Mouse (Mus musculus): ENCODE data around the gene Pex11b. TPM values are rescaled to one million over a fixed set of nuclear protein-coding genes. Genes with fewer than 3 reads are reported as not detected.
"Not testable (repeated sequence)": the region's sequence is repeated elsewhere in the genome, so short reads cannot be mapped to it uniquely, and the experiment has no call there.

Pex11b gene
- polyA plus RNA-seq, 1 experiment from 2014 or later = 44.4 TPM

DNA sequence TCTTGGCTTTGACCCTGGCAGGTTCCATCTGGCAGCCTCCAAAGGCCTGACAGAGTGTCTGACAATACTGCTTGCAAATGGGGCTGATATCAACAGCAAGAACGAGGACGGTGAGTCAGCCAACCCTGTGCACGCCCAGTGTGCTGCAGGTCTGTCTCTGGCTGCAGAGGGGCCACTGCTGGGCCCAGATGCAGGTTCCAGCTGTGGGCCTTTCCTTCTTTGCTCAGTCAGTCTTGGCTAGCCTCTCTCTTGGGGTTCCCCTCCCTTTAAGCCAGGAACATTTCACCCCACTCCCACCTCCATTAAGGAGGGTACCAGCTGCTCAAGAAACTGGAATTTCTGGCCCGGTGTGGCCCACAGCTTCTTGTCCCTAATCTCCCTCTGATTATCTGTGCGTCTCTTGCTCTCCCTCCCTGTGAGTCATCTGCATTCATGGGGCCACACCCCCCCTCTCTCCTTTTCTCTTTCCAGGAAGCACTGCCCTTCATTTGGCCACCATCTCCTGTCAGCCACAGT, 44.0 kb downstream of the Pex11b start:
- H3K4me2 ChIP-seq (ENCODE audit: low read depth, low read length) = no peak overlapping the region
- H3K4me3 ChIP-seq (ENCODE audit: low read length) = no peak overlapping the region
- no peak overlapping the region for H3K27ac ChIP-seq (ENCODE audit: low read length)
- peak; percentile 84 for ATAC-seq
- H3K27me3 ChIP-seq (replicated peaks; ENCODE audit: control insufficient read depth, insufficient read depth, low read length) = peaks cover 4% of the 10 kb centered on the region; the same call in 1 of the 2 replicates
- H3K4me1 ChIP-seq (ENCODE audit: control insufficient read depth, insufficient read depth, low read length) = peaks cover 8% of the 10 kb centered on the region
- H3K36me3 ChIP-seq (ENCODE audit: control insufficient read depth, insufficient read depth, low read length) = no peaks in the 10 kb centered on the region
- no peaks in the 10 kb centered on the region for H3K9me3 ChIP-seq (ENCODE audit: control insufficient read depth, low read length)
- H3K9ac ChIP-seq (ENCODE audit: low read depth, low read length) = no peak overlapping the region
- WGBS = 31% methylated on average over 5 of the region's 5 CpGs

DNA sequence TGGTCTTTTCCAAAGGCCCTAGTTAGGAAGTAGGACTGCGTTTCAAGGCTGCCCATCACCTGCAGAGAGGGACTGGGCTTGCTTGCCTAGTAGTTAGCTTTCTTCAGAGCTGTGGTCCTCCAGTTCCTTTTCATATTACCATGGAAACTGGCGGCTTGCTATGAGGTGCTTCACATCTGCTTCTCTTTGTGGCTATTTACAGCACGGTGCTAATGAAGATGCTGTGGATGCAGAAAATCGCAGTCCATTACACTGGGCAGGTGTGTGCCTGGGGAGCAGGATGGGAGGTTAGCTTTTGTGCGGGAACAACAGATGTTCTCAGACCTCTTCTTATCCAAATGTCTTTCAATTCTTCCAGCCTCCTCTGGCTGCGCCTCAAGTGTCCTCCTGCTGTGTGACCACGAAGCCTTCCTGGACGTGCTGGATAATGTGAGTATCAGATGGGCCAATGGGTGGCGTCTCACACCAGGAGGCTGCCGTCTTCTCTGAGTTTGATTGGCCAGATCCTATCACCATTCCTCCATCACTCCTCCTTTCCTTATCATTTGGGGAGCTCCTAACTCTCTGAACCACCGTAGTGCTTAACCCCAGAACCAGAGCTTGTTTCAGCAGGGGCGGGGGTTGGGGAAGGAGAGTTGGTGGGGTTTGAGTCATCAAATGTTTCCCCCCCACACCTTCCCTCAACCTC, 45.2 kb downstream of the Pex11b start:
- no peak for ATAC-seq
- peaks cover 4% of the 10 kb centered on the region; the same call in 1 of the 2 replicates for H3K27me3 ChIP-seq (replicated peaks; ENCODE audit: control insufficient read depth, insufficient read depth, low read length)
- no peaks in the 10 kb centered on the region for H3K9me3 ChIP-seq (ENCODE audit: control insufficient read depth, low read length)
- no peak overlapping the region for H3K9ac ChIP-seq (ENCODE audit: low read depth, low read length)
- WGBS = 41% methylated on average over 12 of the region's 12 CpGs
- H3K4me2 ChIP-seq (ENCODE audit: low read depth, low read length) = no peak overlapping the region
- H3K36me3 ChIP-seq (ENCODE audit: control insufficient read depth, insufficient read depth, low read length) = no peaks in the 10 kb centered on the region
- H3K4me3 ChIP-seq (ENCODE audit: low read length) = no peak overlapping the region
- H3K4me1 ChIP-seq (ENCODE audit: control insufficient read depth, insufficient read depth, low read length) = peaks cover 12% of the 10 kb centered on the region
- no peak overlapping the region for H3K27ac ChIP-seq (ENCODE audit: low read length)

DNA sequence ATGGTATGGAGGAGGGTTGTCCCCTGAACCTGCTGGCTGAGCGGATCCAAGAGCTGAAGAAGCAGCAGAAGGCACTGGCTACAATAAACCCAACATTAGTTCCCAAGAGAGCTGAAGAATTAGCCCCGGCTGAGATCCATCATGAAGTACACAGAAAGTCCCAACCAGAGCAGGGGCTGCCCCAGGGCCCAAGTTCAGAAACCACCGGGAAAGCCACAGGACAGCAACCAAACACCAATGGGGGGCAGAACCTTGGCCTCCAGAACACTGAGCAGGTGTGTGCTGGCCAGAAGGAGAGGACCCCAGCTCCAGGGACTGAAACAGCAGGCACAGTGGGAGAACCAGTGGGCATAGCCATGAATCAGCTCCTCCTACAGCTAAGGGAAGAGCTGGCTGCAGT, 48.3 kb downstream of the Pex11b start:
- Histone ChIP-seq H3K9me3 (ENCODE audit: control insufficient read depth, low read length) (no peaks in the 10 kb centered on the region), H3K27me3 (replicated peaks; ENCODE audit: control insufficient read depth, insufficient read depth, low read length) (peaks cover 4% of the 10 kb centered on the region; the same call in 1 of the 2 replicates), H3K36me3 (ENCODE audit: control insufficient read depth, insufficient read depth, low read length) (no peaks in the 10 kb centered on the region), H3K4me2 (ENCODE audit: low read depth, low read length) (no peak overlapping the region), H3K4me3 (ENCODE audit: low read length) (no peak overlapping the region), H3K9ac (ENCODE audit: low read depth, low read length) (no peak overlapping the region), H3K27ac (ENCODE audit: low read length) (no peak overlapping the region), H3K4me1 (ENCODE audit: control insufficient read depth, insufficient read depth, low read length) (peaks cover 9% of the 10 kb centered on the region)
- no peak for ATAC-seq
- 90% methylated on average over 3 of the region's 3 CpGs for WGBS

DNA sequence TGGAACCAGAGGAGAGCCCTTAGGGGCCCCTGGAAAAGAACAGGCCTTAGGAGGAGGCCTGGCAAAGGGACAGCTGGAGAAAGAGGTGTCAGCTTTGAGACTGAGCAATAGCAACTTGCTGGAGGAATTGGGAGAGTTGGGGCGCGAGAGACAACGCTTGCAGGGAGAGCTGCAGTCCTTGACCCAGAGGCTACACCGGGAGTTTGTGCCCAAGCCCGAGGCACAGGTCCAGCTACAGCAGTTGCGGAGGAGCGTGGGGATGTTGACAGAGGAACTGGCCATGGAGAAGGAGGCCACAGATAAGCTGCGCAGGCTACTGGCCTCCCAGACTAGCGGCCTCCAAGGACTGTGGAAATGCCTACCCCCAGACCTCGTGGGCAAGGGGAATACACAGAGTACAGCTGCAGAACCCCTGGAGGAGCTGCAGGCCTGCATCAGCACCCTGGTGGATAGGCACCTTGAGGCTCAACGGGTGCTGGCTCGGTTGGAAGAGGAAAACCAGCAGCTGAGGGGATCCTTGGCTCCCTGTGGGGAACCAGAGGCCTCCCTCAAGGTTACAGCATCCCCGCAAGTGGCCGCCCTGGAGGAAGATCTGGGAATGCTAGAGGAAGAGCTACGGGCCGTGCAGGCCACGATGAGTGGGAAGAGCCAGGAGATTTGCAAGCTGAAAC, 49.1 kb downstream of the Pex11b start:
- peaks cover 9% of the 10 kb centered on the region for H3K4me1 ChIP-seq (ENCODE audit: control insufficient read depth, insufficient read depth, low read length)
- peak overlapping the region; percentile 55 for H3K9ac ChIP-seq (ENCODE audit: low read depth, low read length)
- no peak overlapping the region for H3K27ac ChIP-seq (ENCODE audit: low read length)
- no peaks in the 10 kb centered on the region for H3K9me3 ChIP-seq (ENCODE audit: control insufficient read depth, low read length)
- no peak for ATAC-seq
- 50% methylated on average over 17 of the region's 17 CpGs for whole genome bisulfite sequencing
- H3K36me3 ChIP-seq (ENCODE audit: control insufficient read depth, insufficient read depth, low read length) = no peaks in the 10 kb centered on the region
- peak overlapping the region; percentile 33 for H3K4me3 ChIP-seq (ENCODE audit: low read length)
- H3K27me3 ChIP-seq (replicated peaks; ENCODE audit: control insufficient read depth, insufficient read depth, low read length) = peaks cover 4% of the 10 kb centered on the region; the same call in 1 of the 2 replicates
- peak overlapping the region; percentile 54 for H3K4me2 ChIP-seq (ENCODE audit: low read depth, low read length)

DNA sequence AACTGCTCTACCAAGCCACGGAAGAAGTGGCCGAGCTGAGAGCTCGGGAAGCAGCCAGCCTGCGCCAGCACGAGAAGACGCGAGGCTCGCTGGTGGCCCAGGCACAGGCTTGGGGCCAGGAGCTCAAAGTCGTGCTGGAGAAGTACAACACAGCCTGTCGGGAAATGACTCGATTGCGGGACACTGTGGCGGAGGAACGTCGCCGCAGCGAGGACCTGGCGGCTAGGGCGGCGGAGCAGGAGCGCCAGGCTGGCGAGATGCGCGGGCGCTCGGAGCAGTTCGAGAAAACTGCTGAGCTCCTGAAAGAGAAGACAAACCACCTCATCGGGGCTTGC, 49.6 kb downstream of the Pex11b start:
- WGBS = 26% methylated on average over 28 of the region's 28 CpGs
- peak overlapping the region; percentile 55 for H3K9ac ChIP-seq (ENCODE audit: low read depth, low read length)
- no peaks in the 10 kb centered on the region for H3K9me3 ChIP-seq (ENCODE audit: control insufficient read depth, low read length)
- H3K27ac ChIP-seq (ENCODE audit: low read length) = no peak overlapping the region
- H3K27me3 ChIP-seq (replicated peaks; ENCODE audit: control insufficient read depth, insufficient read depth, low read length) = peaks cover 4% of the 10 kb centered on the region; the same call in 1 of the 2 replicates
- H3K4me2 ChIP-seq (ENCODE audit: low read depth, low read length) = peak overlapping the region; percentile 54
- H3K4me3 ChIP-seq (ENCODE audit: low read length) = peak overlapping the region; percentile 33
- H3K4me1 ChIP-seq (ENCODE audit: control insufficient read depth, insufficient read depth, low read length) = peaks cover 9% of the 10 kb centered on the region
- H3K36me3 ChIP-seq (ENCODE audit: control insufficient read depth, insufficient read depth, low read length) = no peaks in the 10 kb centered on the region
- ATAC-seq = no peak

DNA sequence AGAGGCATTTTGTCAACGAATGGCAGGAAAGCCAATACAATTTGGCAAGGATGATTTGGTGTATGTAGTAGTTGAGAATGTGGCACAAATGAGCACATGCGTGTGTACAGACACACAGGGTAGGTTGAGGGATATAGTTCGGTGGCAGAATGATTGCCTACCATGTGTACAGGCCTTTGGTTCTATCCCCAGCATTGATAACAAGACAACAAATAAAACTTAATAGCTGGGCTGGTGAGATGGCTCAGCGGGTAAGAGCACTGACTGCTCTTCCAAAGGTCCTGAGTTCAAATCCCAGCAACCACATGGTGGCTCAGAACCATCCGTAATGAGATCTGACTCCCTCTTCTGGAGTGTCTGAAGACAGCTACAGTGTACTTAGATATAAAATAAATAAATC, 50.9 kb downstream of the Pex11b start:
- ATAC-seq; H3K4me1 ChIP-seq (ENCODE audit: control insufficient read depth, insufficient read depth, low read length); H3K4me2 ChIP-seq (ENCODE audit: low read depth, low read length); H3K27ac ChIP-seq (ENCODE audit: low read length); H3K36me3 ChIP-seq (ENCODE audit: control insufficient read depth, insufficient read depth, low read length); H3K27me3 ChIP-seq (replicated peaks; ENCODE audit: control insufficient read depth, insufficient read depth, low read length); H3K9me3 ChIP-seq (ENCODE audit: control insufficient read depth, low read length); H3K4me3 ChIP-seq (ENCODE audit: low read length); H3K9ac ChIP-seq (ENCODE audit: low read depth, low read length): not testable (repeated sequence)
- 94% methylated on average over 5 of the region's 5 CpGs for WGBS

DNA sequence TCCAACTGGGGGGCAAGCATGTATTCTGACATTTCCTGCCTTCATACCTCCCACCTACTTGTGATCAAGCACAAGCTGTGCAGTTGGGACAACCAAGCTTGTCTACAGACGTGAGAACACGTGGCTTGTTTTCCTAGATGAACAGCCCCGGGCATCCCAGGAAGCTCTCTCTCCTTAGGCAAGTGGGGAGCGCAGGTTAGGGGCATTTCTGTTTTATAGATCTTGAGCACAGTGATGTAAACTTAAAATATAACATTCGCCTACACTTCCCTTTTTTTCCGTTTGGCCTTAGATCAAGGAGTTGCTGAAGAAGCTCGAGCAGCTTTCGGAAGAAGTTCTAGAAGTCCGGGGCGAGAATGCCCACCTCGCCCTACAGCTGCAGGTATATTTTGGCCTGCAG, 53.7 kb downstream of the Pex11b start:
- no peak for ATAC-seq
- Histone ChIP-seq H3K9ac (ENCODE audit: low read depth, low read length) (no peak overlapping the region), H3K9me3 (ENCODE audit: control insufficient read depth, low read length) (no peaks in the 10 kb centered on the region), H3K27ac (ENCODE audit: low read length) (no peak overlapping the region), H3K27me3 (replicated peaks; ENCODE audit: control insufficient read depth, insufficient read depth, low read length) (peaks cover 1% of the 10 kb centered on the region; the same call in 1 of the 2 replicates), H3K4me1 (ENCODE audit: control insufficient read depth, insufficient read depth, low read length) (peaks cover 9% of the 10 kb centered on the region), H3K4me3 (ENCODE audit: low read length) (no peak overlapping the region), H3K36me3 (ENCODE audit: control insufficient read depth, insufficient read depth, low read length) (no peaks in the 10 kb centered on the region), H3K4me2 (ENCODE audit: low read depth, low read length) (no peak overlapping the region)
- WGBS = 76% methylated on average over 11 of the region's 11 CpGs

DNA sequence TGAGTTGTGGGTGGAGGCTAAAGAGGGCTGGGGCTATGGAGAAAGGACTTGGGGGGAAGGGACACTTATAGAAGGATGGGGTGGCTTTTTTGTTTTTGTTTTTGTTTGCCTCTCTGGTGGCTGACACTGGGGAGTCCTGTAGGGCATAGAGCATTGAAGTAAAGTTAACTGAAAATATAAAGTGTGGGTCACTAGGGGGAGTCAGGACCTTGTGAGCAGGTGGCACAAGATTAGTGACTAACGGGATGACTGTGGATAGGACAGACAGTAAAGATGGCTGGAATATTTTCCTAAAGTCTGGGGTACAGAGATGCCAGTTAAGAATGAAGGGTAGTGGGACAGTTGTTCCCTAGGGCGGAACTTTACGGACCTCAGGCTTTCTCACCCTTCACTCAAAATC, 55.1 kb downstream of the Pex11b start:
- H3K4me2 ChIP-seq (ENCODE audit: low read depth, low read length) = no peak overlapping the region
- H3K4me1 ChIP-seq (ENCODE audit: control insufficient read depth, insufficient read depth, low read length) = no peaks in the 10 kb centered on the region
- no peaks in the 10 kb centered on the region for H3K27me3 ChIP-seq (replicated peaks; ENCODE audit: control insufficient read depth, insufficient read depth, low read length)
- H3K9me3 ChIP-seq (ENCODE audit: control insufficient read depth, low read length) = no peaks in the 10 kb centered on the region
- WGBS = 57% methylated on average over 3 of the region's 3 CpGs
- no peak overlapping the region for H3K4me3 ChIP-seq (ENCODE audit: low read length)
- no peak for ATAC-seq
- no peak overlapping the region for H3K9ac ChIP-seq (ENCODE audit: low read depth, low read length)
- H3K27ac ChIP-seq (ENCODE audit: low read length) = no peak overlapping the region
- no peaks in the 10 kb centered on the region for H3K36me3 ChIP-seq (ENCODE audit: control insufficient read depth, insufficient read depth, low read length)

DNA sequence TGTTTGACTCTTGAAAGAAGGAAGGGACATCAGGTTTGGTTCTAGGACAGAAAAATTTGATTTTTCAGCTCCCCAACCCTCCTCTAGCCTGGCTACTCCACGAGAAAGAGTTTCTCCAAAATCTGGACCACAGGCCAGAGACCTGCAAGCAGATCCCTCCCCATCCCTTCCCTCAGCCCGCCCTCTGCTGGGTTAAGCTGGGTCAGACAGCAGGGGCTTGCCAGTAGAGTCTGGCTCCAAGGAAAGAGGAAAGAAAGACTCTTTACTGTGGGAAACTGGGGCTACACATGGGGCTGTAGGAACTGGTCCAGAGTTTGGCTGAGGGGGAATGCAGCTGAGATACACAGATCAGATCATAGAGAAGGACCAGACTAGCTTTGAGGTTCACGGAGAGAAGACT, 57.3 kb downstream of the Pex11b start:
- ATAC-seq = no peak
- Histone ChIP-seq H3K4me2 (ENCODE audit: low read depth, low read length) (no peak overlapping the region), H3K27me3 (replicated peaks; ENCODE audit: control insufficient read depth, insufficient read depth, low read length) (no peaks in the 10 kb centered on the region), H3K9ac (ENCODE audit: low read depth, low read length) (no peak overlapping the region), H3K27ac (ENCODE audit: low read length) (no peak overlapping the region), H3K36me3 (ENCODE audit: control insufficient read depth, insufficient read depth, low read length) (no peaks in the 10 kb centered on the region), H3K4me3 (ENCODE audit: low read length) (no peak overlapping the region), H3K4me1 (ENCODE audit: control insufficient read depth, insufficient read depth, low read length) (peaks cover 4% of the 10 kb centered on the region), H3K9me3 (ENCODE audit: control insufficient read depth, low read length) (no peaks in the 10 kb centered on the region)
- WGBS = 26% methylated on average over 3 of the region's 3 CpGs

Measured in intestine, embryonic 16.5 days (tissue).